Mouse (Mus musculus) spleen, adult 10 weeks (tissue): ENCODE data around the gene Hbb-y. TPM values are rescaled to one million over a fixed set of nuclear protein-coding genes. Genes with fewer than 3 reads are reported as not detected.

Experiments
- polyA plus RNA-seq: library from polyadenylated mRNA; stranded (reverse); fragments of 350-450 nt; fragmentation: Illumina TruSeq; extraction: RNeasy Lipid Tissue Mini Kit (QIAGEN cat#74804); gene quantifications from one replicate; pipeline ENCODE4 v1.2.3, GENCODE M21; 2015; ENCODE audit warnings: low replicate concordance; ENCODE audit not compliant: insufficient read depth

Gene Hbb-y
- not detected for polyA plus RNA-seq

DNA sequence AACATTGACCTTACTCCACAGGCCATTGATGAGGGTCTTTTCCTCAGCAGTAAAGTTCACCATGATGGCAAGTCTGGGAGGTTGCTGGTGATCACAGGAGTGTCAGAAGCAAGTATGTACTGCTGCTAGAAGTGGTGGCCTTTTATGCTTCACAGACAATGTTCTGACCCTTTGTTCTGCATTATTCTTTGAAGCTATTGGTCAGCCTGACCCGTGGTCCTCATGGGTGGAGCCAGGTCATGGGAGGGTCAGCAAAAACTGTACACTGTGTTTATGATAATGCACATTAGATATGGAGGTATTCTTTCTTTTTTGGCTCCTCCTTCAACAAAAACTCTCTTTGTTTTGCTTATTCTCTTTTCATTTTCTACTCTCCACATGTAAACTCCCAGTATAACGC, at the start of gene Hbb-y:
Gene Hbb-y, minus strand, starts transcription at position 127 of the 400 bp plus-strand sequence.

DNA sequence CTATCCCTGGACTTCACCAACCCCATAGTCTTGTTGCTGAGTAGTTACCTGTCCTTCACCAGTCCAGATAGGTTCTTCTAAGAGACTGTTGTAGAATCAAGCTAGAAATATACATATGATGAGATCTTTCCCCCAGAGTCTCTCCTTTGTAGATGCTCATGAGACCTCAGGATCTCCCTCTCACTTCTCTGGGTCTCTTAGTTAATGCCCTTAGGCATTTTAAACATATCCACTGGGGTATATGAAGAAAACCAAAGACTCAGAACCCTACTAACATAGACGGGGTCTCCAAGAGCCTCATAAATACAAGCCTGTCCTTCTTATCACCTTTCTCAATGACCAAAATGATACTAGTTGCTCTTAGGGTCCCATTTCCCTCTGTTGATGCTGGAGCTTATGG, 41.4 kb upstream of the Hbb-y start, which contains the start of gene Olfr64:
Gene Olfr64, minus strand, starts transcription at position 101 of the 400 bp plus-strand sequence.

DNA sequence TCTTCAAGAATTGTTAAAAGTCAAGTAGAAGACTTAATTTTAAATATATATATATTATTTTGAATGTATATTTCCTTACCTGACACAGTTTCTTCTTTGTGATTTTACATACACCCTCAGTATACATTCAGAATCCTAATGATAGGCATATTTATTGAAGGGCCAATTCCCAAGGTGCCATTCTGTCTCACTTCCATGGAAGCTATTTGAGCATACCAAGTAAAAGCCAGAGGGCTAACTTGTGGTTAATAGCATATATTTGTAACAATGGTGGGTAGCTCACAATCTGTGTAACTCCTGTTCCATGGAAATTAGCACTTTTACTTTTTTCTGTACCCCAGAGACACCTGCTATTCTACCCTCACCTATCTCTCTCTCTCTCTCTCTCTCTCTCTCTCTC, 33.1 kb upstream of the Hbb-y start, which contains the start of gene Olfr66:
Gene Olfr66, minus strand, starts transcription at position 101 of the 400 bp plus-strand sequence.

DNA sequence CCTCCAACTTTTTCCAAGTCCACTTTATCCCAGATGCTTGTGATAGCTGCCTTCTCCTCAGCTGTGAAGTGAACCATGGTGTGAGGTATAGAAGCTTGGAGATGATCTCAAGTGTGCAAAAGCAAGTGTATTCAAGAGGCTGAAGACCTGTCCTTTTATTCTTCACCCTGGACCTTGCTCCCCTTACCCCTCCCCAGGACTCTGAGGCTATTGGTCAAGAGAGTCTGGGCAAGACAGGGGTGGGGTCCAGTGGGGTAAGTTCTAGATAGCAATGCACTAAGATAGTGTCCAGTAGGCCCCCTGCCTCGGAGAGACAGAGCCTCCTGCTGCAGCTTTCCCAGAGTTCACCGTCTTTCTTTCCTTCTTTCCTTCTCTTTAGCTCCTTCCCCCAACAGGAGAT, 10.0 kb downstream of the Hbb-y start, which contains the start of gene Hbb-bh1:
Gene Hbb-bh1, minus strand, starts transcription at position 131 of the 400 bp plus-strand sequence.

DNA sequence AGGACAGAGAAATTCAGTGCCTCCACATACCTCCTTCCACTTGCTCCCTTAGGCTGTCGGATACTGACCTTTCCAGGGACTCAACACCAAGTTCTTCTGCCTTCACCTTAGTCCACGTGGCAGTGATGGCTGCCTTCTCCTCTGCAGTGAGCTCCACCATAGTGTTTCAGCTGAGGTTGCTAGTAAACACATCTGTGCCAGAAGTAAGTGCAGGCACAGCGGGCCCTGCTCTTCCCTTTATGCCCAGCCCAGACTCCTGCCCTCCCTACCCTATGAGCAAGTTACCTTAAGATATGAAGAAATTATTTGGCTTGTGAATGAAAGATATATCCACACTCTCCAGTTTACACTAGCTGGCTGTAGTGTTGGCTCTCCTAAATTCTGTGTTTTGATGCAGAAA, 12.7 kb downstream of the Hbb-y start, which contains the start of gene Hbb-bh2:
Gene Hbb-bh2, minus strand, starts transcription at position 253 of the 400 bp plus-strand sequence.

DNA sequence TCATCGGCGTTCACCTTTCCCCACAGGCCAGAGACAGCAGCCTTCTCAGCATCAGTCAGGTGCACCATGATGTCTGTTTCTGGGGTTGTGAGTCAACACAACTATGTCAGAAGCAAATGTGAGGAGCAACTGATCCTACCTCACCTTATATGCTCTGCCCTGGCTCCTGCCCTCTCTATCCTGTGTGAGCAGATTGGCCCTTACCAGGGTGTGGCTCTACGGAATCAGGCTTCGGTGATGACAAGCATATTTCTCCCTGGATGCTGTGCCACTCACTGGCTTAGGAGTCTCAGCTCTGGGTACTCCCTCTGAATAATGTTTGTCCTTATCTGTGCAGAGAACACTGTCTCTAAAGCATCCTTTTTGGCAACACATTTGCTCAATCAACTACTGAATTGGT, 25.2 kb downstream of the Hbb-y start, which contains the start of gene Hbb-bs:
Gene Hbb-bs, minus strand, starts transcription at position 289 of the 400 bp plus-strand sequence.

DNA sequence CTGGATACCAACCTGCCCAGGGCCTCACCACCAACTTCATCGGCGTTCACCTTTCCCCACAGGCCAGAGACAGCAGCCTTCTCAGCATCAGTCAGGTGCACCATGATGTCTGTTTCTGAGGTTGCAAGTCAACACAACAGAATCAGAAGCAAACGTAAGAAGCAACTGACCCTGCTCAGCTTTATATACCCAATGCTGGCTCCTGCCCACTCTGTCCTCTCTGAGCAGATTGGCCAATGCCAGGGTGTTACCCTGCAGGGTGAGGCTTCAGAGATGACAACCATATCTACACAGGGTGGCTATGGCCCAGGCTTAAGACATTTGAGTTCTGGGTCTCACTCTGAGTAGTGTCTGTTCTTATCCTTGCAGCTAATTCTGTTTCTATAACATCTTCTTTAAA, 39.2 kb downstream of the Hbb-y start, which contains the start of gene Hbb-bt:
Gene Hbb-bt, minus strand, starts transcription at position 231 of the 400 bp plus-strand sequence.

Other genes starting within 250 kb of the Hbb-y start
- gene Olfr620, start 240.7 kb downstream of the Hbb-y start, polyA plus RNA-seq: not detected
- gene Olfr622, start 210.5 kb downstream of the Hbb-y start, polyA plus RNA-seq: not detected
- not detected for gene Olfr623, start 189.5 kb downstream of the Hbb-y start, polyA plus RNA-seq
- 0.14 TPM for gene Olfr624, start 182.0 kb downstream of the Hbb-y start, polyA plus RNA-seq
- not detected for gene Olfr625-ps1, start 170.5 kb downstream of the Hbb-y start, polyA plus RNA-seq
- gene Olfr243, start 138.5 kb downstream of the Hbb-y start, polyA plus RNA-seq: not detected
- not detected for gene Olfr628, start 122.8 kb downstream of the Hbb-y start, polyA plus RNA-seq
- gene Olfr629, start 108.3 kb downstream of the Hbb-y start, polyA plus RNA-seq: not detected
- not detected for gene Olfr630, start 95.9 kb downstream of the Hbb-y start, polyA plus RNA-seq
- not detected for gene Olfr69, start 81.6 kb downstream of the Hbb-y start, polyA plus RNA-seq
- gene Olfr68, start 73.5 kb downstream of the Hbb-y start, polyA plus RNA-seq: not detected
- gene Olfr67, start 61.4 kb downstream of the Hbb-y start, polyA plus RNA-seq: not detected
- gene Hbb-bt, start 39.2 kb downstream of the Hbb-y start, polyA plus RNA-seq: 4,439 TPM
- gene Hbb-bs, start 25.1 kb downstream of the Hbb-y start, polyA plus RNA-seq: 24,371 TPM
- not detected for gene Hbb-bh2, start 12.7 kb downstream of the Hbb-y start, polyA plus RNA-seq
- 0.80 TPM for gene Hbb-bh1, start 10.1 kb downstream of the Hbb-y start, polyA plus RNA-seq
- not detected for gene Olfr66, start 33.0 kb upstream of the Hbb-y start, polyA plus RNA-seq
- not detected for gene Olfr64, start 41.3 kb upstream of the Hbb-y start, polyA plus RNA-seq
- gene Olfr65, start 50.3 kb upstream of the Hbb-y start, polyA plus RNA-seq: not detected
- gene Olfr631, start 75.6 kb upstream of the Hbb-y start, polyA plus RNA-seq: not detected
- not detected for gene Olfr632, start 81.1 kb upstream of the Hbb-y start, polyA plus RNA-seq
- gene Olfr633, start 91.2 kb upstream of the Hbb-y start, polyA plus RNA-seq: not detected
- not detected for gene Olfr635, start 117.9 kb upstream of the Hbb-y start, polyA plus RNA-seq
- gene Olfr638, start 145.5 kb upstream of the Hbb-y start, polyA plus RNA-seq: not detected
- not detected for gene Olfr639, start 164.1 kb upstream of the Hbb-y start, polyA plus RNA-seq
- not detected for gene Olfr640, start 172.4 kb upstream of the Hbb-y start, polyA plus RNA-seq
- not detected for gene Olfr641, start 182.2 kb upstream of the Hbb-y start, polyA plus RNA-seq
- gene Olfr642, start 199.4 kb upstream of the Hbb-y start, polyA plus RNA-seq: not detected
- not detected for gene 4930516K23Rik, start 208.2 kb upstream of the Hbb-y start, polyA plus RNA-seq
- not detected for gene Olfr644, start 218.7 kb upstream of the Hbb-y start, polyA plus RNA-seq
- not detected for gene Olfr645, start 232.2 kb upstream of the Hbb-y start, polyA plus RNA-seq